Mouse (Mus musculus) hindbrain, postnatal 0 days (tissue): ENCODE measurements at regions not wholly inside any gene's neighbourhood (a gene's known extent, or its start where the extent isn't known, plus 50 kb on each side); places are given as distances from the start of the nearest gene placed in this dataset.

Experiments used
- ATAC-seq: fragments of 200-750 bp; cut with Nextera tagmentation; 2 replicates; pipeline ENCODE4 v1.8.0; 2017; ENCODE audit warnings: mild to moderate bottlenecking, moderate TSS enrichment, moderate library complexity
- DNase-seq: peaks from one replicate; pipeline ENCODE4 v3.0.0-alpha.2; 2015; ENCODE audit warnings: low spot score
- H3K27ac ChIP-seq: fragments of 300-500 bp; sonication (generic); 2 replicates; pipeline ENCODE4 v1.5.1; 2014; ENCODE audit warnings: mild to moderate bottlenecking
- H3K27me3 ChIP-seq: fragments of 300-500 bp; sonication (generic); 2 replicates; pipeline ENCODE4 v1.6.1; 2014; ENCODE audit warnings: low read length, mixed read lengths; ENCODE audit not compliant: insufficient read depth
- H3K36me3 ChIP-seq: fragments of 300-500 bp; sonication (generic); 2 replicates; pipeline ENCODE4 v1.6.1; 2014; ENCODE audit warnings: low read length, mixed read lengths; ENCODE audit not compliant: insufficient read depth
- H3K4me1 ChIP-seq: fragments of 300-500 bp; sonication (generic); 2 replicates; pipeline ENCODE4 v1.6.1; 2014; ENCODE audit warnings: antibody characterized with exemption, low read length, mixed read lengths; ENCODE audit not compliant: insufficient read depth
- H3K4me2 ChIP-seq: fragments of 300-500 bp; sonication (generic); 2 replicates; pipeline ENCODE4 v1.6.1; 2014; ENCODE audit warnings: low read depth, mild to moderate bottlenecking, low read length, moderate library complexity, mixed read lengths
- H3K4me3 ChIP-seq: fragments of 300-500 bp; sonication (generic); 2 replicates; pipeline ENCODE4 v1.5.1; 2014; ENCODE audit warnings: low read length
- H3K9ac ChIP-seq: fragments of 300-500 bp; sonication (generic); replicated peaks from 2 replicates; pipeline ENCODE4 v1.6.1; 2014; ENCODE audit warnings: mild to moderate bottlenecking, low read length, moderate library complexity, mixed read lengths
- H3K9me3 ChIP-seq: fragments of 300-500 bp; sonication (generic); 2 replicates; pipeline ENCODE4 v1.6.1; 2016; ENCODE audit warnings: low read length, mixed read lengths
- CTCF ChIP-seq: IDR thresholded peaks from 2 replicates; pipeline ENCODE4 v1.5.1; 2016; ENCODE audit warnings: antibody characterized with exemption, control low read depth, low read depth
- WGBS: fragments of 180-500 bp; shearing (Covaris S2); extraction: QIAGEN DNeasy Blood & Tissue Kit; methylation state at CpG from one replicate; pipeline ENCODE4 v1.1.7; 2014; 5-methylcytosine and 5-hydroxymethylcytosine counted together

DNA sequence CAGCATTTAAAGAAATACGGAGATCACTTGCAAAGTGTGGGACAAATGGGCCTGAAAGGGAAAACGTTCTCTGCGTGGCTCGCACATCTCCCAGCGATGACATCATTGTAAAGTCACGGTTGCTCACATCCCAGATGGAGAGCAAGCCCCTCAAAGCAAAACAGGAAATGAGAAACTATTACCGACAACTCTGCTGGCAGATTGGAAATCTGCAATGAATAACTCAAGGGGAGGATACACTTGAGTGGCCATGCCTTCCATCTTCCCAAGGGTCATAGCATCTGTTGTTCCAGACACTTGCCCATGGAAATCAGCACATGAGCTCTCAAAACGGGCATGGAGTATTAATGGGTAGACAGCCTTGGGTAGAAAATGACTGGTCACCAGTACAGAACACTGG, 158.3 kb upstream of the Adgrl2 start:
- H3K27ac ChIP-seq: no peak overlapping the region
- H3K9me3 ChIP-seq: no peaks in the 10 kb centered on the region
- no peaks in the 10 kb centered on the region for H3K4me1 ChIP-seq
- TF ChIP-seq CTCF: no peak
- no peak overlapping the region for H3K4me3 ChIP-seq
- H3K4me2 ChIP-seq: no peak overlapping the region
- WGBS: 79% methylated on average over 8 of the region's 8 CpGs
- DNase-seq (no peak), ATAC-seq (no peak)
- H3K9ac ChIP-seq: no peak overlapping the region
- H3K36me3 ChIP-seq: no peaks in the 10 kb centered on the region
- H3K27me3 ChIP-seq: no peaks in the 10 kb centered on the region

DNA sequence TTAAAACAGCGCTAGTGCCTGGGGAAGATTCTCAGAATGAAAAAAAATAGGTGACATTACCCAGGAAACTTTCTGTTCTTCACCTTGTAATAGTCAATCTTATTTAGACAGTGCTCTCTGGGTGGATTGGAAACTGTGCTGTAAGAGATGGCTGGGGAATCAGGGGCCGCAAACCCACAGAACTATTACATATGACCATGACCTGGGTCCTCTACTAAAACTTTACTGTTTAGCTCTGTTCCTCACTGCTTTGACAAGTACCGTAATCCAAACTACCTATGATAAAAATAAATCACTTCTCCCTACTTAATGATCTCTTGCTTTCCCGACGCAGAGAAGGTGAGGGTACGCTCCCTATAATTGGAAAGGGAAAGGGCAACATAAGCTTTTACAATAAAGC, 157.6 kb upstream of the Adgrl2 start:
- no peaks in the 10 kb centered on the region for H3K36me3 ChIP-seq
- TF ChIP-seq CTCF: no peak
- no peaks in the 10 kb centered on the region for H3K27me3 ChIP-seq
- no peaks in the 10 kb centered on the region for H3K4me1 ChIP-seq
- no peak overlapping the region for H3K4me2 ChIP-seq
- no peak overlapping the region for H3K9ac ChIP-seq
- H3K27ac ChIP-seq: no peak overlapping the region
- ATAC-seq (no peak), DNase-seq (no peak)
- no peaks in the 10 kb centered on the region for H3K9me3 ChIP-seq
- WGBS: 94% methylated on average over 6 of the region's 6 CpGs
- H3K4me3 ChIP-seq: no peak overlapping the region

GRCm38 (mm10) chr3:149146673-149147072, 156.3 kb upstream of the Adgrl2 start:
- H3K4me3 ChIP-seq: no peak overlapping the region
- no peak for DNase-seq
- H3K36me3 ChIP-seq: no peaks in the 10 kb centered on the region
- H3K4me2 ChIP-seq: no peak overlapping the region
- H3K27ac ChIP-seq: no peak overlapping the region
- no peak overlapping the region for H3K9ac ChIP-seq
- no peak for TF ChIP-seq CTCF
- H3K9me3 ChIP-seq: no peaks in the 10 kb centered on the region
- no peak for ATAC-seq
- WGBS: 50% methylated on average over 9 of the region's 9 CpGs
- H3K27me3 ChIP-seq: no peaks in the 10 kb centered on the region
- H3K4me1 ChIP-seq: no peaks in the 10 kb centered on the region

DNA sequence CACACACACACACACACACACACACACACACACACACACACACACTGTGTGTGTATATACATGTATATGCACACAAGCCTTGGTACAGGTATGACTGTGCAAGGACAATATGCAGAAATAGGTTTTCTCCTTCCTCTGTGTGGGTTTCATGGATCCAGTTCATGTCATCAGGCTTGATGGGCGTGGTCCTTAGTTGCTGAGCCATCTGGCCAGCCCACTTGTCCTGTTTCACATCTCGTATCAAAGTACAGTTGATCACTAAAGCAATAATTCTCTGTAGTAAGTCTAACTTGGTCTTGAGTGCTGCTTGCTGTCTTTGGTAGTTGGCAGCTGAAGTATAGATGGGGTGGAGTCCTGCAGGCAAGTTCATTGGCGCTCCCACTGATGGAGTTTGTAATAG, 150.1 kb upstream of the Adgrl2 start:
- H3K9ac ChIP-seq: no peak overlapping the region
- ATAC-seq (no peak), DNase-seq (no peak)
- no peaks in the 10 kb centered on the region for H3K36me3 ChIP-seq
- H3K4me1 ChIP-seq: no peaks in the 10 kb centered on the region
- no peaks in the 10 kb centered on the region for H3K9me3 ChIP-seq
- 89% methylated on average over 3 of the region's 3 CpGs for WGBS
- no peak overlapping the region for H3K4me2 ChIP-seq
- no peak overlapping the region for H3K27ac ChIP-seq
- no peak for TF ChIP-seq CTCF
- H3K27me3 ChIP-seq: no peaks in the 10 kb centered on the region
- no peak overlapping the region for H3K4me3 ChIP-seq

DNA sequence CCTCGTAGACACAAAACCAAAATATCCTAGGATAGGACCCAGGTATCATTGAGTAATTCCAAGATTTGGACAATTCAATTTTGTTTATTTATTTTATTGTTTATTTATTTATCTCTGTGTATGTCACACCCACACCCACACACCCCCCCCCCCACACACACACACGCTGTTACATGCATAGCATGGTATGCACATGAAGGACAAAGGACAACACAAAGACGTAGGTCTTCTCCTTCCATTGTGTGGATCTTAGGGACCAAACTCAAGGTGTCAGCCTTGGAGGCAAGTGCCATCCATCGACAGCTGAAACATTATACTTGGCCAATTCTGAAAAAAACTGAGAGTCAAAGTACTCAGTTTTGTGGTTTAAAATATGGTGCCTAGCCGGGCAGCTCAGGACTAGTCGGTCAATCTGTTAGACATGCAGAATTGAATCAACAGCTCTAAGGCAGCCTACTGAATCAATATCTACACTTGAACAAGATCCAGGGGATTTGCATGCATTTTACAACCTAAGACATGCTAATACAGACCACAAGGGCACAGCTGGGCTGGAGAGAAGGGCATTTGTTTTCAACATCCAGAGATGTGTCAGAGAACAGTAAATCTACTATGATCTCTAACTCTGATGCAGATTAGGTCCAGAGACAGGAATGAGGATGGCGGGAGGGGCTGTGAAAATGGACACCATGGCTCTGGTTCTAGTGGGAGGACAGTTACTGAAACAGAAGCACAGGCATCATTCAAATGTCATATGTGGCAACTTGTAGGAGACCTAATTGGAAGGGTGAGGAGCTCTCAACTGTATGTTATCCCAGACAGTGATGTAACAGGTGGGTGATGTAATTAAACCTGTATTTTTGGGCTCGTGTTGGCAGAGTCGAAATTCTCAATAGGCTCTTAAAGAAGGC, 143.9 kb upstream of the Adgrl2 start:
- DNase-seq (no peak), ATAC-seq (no peak)
- Histone ChIP-seq H3K36me3 (no peaks in the 10 kb centered on the region), H3K4me3 (no peak overlapping the region), H3K4me1 (no peaks in the 10 kb centered on the region), H3K4me2 (no peak overlapping the region), H3K27ac (no peak overlapping the region), H3K9me3 (no peaks in the 10 kb centered on the region), H3K9ac (no peak overlapping the region), H3K27me3 (no peaks in the 10 kb centered on the region)
- no peak for TF ChIP-seq CTCF
- WGBS: 83% methylated on average over 9 of the region's 9 CpGs

- DNase-seq (no peak), ATAC-seq (no peak)
- Histone ChIP-seq H3K9me3 (no peaks in the 10 kb centered on the region), H3K27me3 (no peaks in the 10 kb centered on the region), H3K27ac (no peak overlapping the region), H3K4me3 (no peak overlapping the region), H3K36me3 (no peaks in the 10 kb centered on the region), H3K4me2 (no peak overlapping the region), H3K4me1 (no peaks in the 10 kb centered on the region), H3K9ac (no peak overlapping the region)
- no peak for TF ChIP-seq CTCF
- 81% methylated on average over 5 of the region's 5 CpGs for WGBS
Observed at GRCm38 (mm10) chr3:149118806-149119205, 128.5 kb upstream of the Adgrl2 start.

GRCm38 (mm10) chr3:149117684-149118056, 127.3 kb upstream of the Adgrl2 start:
- no peak for TF ChIP-seq CTCF

More at GRCm38 (mm10) chr3:149117684-149118056, 127.3 kb upstream of the Adgrl2 start:
- no peak overlapping the region for H3K9ac ChIP-seq
- H3K4me3 ChIP-seq: no peak overlapping the region
- ATAC-seq (no peak), DNase-seq (no peak)
- H3K9me3 ChIP-seq: no peaks in the 10 kb centered on the region
- no peaks in the 10 kb centered on the region for H3K4me1 ChIP-seq
- H3K27me3 ChIP-seq: no peaks in the 10 kb centered on the region
- no peak overlapping the region for H3K4me2 ChIP-seq
- no peak overlapping the region for H3K27ac ChIP-seq
- 96% methylated on average over 4 of the region's 4 CpGs for WGBS
- no peaks in the 10 kb centered on the region for H3K36me3 ChIP-seq
